Mouse (Mus musculus): ENCODE results near the gene Ipo7.
"Not testable (repeated sequence)": the region's sequence is repeated elsewhere in the genome, so short reads cannot be mapped to it uniquely, and the experiment has no call there.

GRCm38 (mm10) chr7:109977131-109977530 lies 40.9 kb upstream of the Ipo7 start:
- not testable (repeated sequence) for TF ChIP-seq CTCF (IDR thresholded peaks at IDR 0.05; ENCODE audit: borderline replicate concordance, insufficient read depth, low read depth, low read length); POLR2A (IDR thresholded peaks at IDR 0.05; ENCODE audit: borderline replicate concordance, insufficient read depth, low read length)

Measured in cerebellum, adult 2 months (tissue).